Mouse (Mus musculus) T-cell, adult 2 months (primary cell): ENCODE data around the gene Napb.
"Not testable (repeated sequence)": the region's sequence is repeated elsewhere in the genome, so short reads cannot be mapped to it uniquely, and the experiment has no call there.

Experiments used
- DNase-seq: peaks from one replicate; pipeline ENCODE4 v3.0.0; 2022; ENCODE audit warnings: low spot score

Napb gene

GRCm38 (mm10) chr2:148732327-148733000 lies at the start of gene Napb:
Gene Napb (minus strand): TSS chr2:148732467.
- DNase-seq, result peak; percentile 66

- DNase-seq, result no peak
Observed at GRCm38 (mm10) chr2:148781709-148782108, 49.4 kb upstream of the Napb start, which contains the start of gene 8030411F24Rik. Gene 8030411F24Rik (plus strand): TSS chr2:148782009.

- not testable (repeated sequence) for DNase-seq
Observed at GRCm38 (mm10) chr2:148771397-148771796, 39.1 kb upstream of the Napb start, which contains the start of gene Cst11. Gene Cst11 (minus strand): TSS chr2:148771497.

GRCm38 (mm10) chr2:148763648-148764388 lies 31.6 kb upstream of the Napb start:
- DNase-seq, result no peak

- no peak for DNase-seq
Observed at GRCm38 (mm10) chr2:148754310-148754846, 22.1 kb upstream of the Napb start.

- DNase-seq, result peak; percentile 55
Observed at GRCm38 (mm10) chr2:148751893-148752813, 19.9 kb upstream of the Napb start.

- DNase-seq, result no peak
Observed at GRCm38 (mm10) chr2:148750058-148750457, 17.8 kb upstream of the Napb start, which contains the start of gene Cstl1. Gene Cstl1 (plus strand): TSS chr2:148750358.

GRCm38 (mm10) chr2:148743846-148744407 lies 11.7 kb upstream of the Napb start:
- no peak for DNase-seq

GRCm38 (mm10) chr2:148743001-148743400 lies 10.7 kb upstream of the Napb start:
- no peak for DNase-seq

- no peak for DNase-seq
Observed at GRCm38 (mm10) chr2:148731614-148732326, 497 bp downstream of the Napb start.

- DNase-seq, result no peak
Observed at GRCm38 (mm10) chr2:148719271-148719995, 12.8 kb downstream of the Napb start.

- no peak for DNase-seq
Observed at GRCm38 (mm10) chr2:148717072-148717471, 15.2 kb downstream of the Napb start.

GRCm38 (mm10) chr2:148712326-148712725 lies 19.9 kb downstream of the Napb start:
- no peak for DNase-seq

- DNase-seq, result no peak
Observed at GRCm38 (mm10) chr2:148707202-148707530, 25.1 kb downstream of the Napb start.

- DNase-seq, result no peak
Observed at GRCm38 (mm10) chr2:148706409-148707201, 25.7 kb downstream of the Napb start.

- DNase-seq, result no peak
Observed at GRCm38 (mm10) chr2:148698571-148698970, 33.7 kb downstream of the Napb start.

- no peak for DNase-seq
Observed at GRCm38 (mm10) chr2:148690781-148691180, 41.5 kb downstream of the Napb start.

GRCm38 (mm10) chr2:148690291-148690690 lies 42.0 kb downstream of the Napb start:
- DNase-seq, result no peak

GRCm38 (mm10) chr2:148689444-148690140 lies 42.7 kb downstream of the Napb start:
- no peak for DNase-seq
